Mouse (Mus musculus): ENCODE data around the gene Bglap. TPM values are rescaled to one million over a fixed set of nuclear protein-coding genes. Genes with fewer than 3 reads are reported as not detected.

Bglap gene
- total RNA-seq (2023): not detected

DNA sequence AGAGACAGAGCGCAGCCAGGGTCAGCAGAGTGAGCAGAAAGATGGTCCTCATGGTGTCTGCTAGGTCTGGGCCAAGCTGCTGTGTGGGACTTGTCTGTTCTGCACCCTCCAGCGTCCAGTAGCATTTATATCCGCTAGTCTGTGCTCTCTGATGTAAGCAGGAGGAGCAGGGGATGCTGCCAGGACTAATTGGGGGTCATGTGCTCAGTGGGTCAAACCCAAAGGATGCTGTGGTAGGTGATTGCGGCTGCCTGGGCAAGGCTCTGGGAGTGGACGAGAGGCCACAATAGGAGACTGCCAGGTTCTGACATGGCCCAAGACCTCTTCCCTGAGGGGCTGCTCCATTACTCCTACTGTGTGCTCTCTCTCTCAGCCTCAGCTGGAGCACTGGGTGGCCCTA, at the start of gene Bglap:
Gene Bglap, minus strand, starts transcription at position 101 of the 400 bp plus-strand sequence.

GRCm38 (mm10) chr3:88424605-88425329, 40.5 kb upstream of the Bglap start, which contains the start of gene Slc25a44:
Gene Slc25a44 (minus strand): TSS chr3:88425139.

GRCm38 (mm10) chr3:88409741-88410644, 25.7 kb upstream of the Bglap start, which contains the start of gene Pmf1:
Gene Pmf1 (minus strand): TSS chr3:88410331.

DNA sequence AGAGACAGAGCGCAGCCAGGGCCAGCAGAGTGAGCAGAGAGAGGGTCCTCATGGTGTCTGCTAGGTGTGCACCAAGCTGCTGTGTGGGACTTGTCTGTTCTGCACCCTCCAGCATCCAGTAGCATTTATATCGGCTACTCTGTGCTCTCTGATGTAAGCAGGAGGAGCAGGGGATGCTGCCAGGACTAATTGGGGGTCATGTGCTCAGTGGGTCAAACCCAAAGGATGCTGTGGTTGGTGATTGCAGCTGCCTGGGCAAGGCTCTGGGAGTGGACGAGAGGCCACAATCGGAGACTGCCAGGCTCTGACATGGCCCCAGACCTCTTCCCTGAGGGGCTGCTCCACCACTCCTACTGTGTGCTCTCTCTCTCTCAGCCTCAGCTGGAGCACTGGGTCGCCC, 5.7 kb downstream of the Bglap start, which contains the start of gene Bglap2:
Gene Bglap2, minus strand, starts transcription at position 101 of the 400 bp plus-strand sequence.

GRCm38 (mm10) chr3:88372643-88373042, 11.6 kb downstream of the Bglap start, which contains the start of gene Bglap3:
Gene Bglap3 (minus strand): TSS chr3:88372743.

GRCm38 (mm10) chr3:88364337-88364736, 19.9 kb downstream of the Bglap start, which contains the start of gene Paqr6:
Gene Paqr6 (plus strand): TSS chr3:88364584.

DNA sequence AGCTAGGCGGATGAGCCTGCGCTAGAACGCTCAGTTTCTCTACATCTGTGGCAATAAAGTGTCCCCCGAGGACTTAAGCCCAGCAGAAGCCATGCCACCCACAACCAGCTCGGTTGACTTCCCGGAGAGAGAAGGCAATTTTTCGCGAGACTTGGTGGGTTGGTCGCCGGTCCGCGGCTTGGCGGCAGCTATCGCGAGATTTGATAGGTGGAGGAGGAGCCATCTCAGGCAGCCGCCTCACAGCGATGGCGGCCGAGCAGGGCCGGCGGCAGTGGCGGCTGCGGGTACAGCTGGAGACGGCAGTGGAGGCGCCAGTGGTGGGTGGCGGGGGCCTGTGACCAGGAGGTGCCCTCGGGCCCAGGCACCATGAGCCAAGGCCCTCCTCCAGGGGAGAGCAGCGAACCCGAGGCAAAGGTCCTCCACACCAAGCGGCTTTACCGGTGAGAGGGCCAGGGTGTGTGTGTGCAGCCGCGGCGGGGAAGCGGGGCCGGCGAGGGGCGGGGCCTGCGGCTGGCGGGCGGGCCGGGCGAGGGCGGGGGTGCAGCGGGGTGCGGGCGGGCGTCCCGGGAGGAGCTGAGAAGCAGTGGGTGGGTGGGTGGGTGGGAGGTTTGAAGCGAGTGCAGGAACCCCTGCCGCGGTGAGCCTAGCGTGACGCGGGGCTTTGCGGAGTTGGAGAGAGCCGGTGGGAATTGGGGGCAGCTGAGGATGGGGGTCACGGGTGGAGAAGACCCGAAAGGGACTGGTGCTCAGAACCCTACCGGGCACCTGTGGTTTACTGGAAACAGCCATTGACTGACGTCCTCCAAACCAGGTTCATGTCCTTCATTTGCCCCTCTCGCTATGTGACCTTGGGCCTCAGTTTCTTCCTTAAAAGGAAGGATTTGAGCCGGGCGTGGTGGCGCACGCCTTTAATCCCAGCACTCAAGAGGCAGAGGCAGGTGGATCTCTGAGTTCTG, 47.9 kb downstream of the Bglap start, which contains the start of the genes Tmem79 and Smg5:
Gene Tmem79, minus strand, starts transcription at position 91 of the 956 bp plus-strand sequence.
Gene Smg5, plus strand, starts transcription at position 203 of the 956 bp plus-strand sequence.

Other genes starting within 250 kb of the Bglap start
- gene Mef2d, start 242.1 kb downstream of the Bglap start, total RNA-seq (2023): 328 TPM
- gene Rhbg, start 129.8 kb downstream of the Bglap start, total RNA-seq (2023): not detected
- not detected for gene Gm38392, start 97.3 kb downstream of the Bglap start, total RNA-seq (2023)
- 6.6 TPM for gene Tsacc, start 87.5 kb downstream of the Bglap start, total RNA-seq (2023)
- gene Cct3, start 87.3 kb downstream of the Bglap start, total RNA-seq (2023): 189 TPM
- gene Glmp, start 59.4 kb downstream of the Bglap start, total RNA-seq (2023): 91.9 TPM
- 0.28 TPM for gene Tmem79, start 48.3 kb downstream of the Bglap start, total RNA-seq (2023)
- gene Smg5, start 48.2 kb downstream of the Bglap start, total RNA-seq (2023): 121 TPM
- gene Paqr6, start 19.9 kb downstream of the Bglap start, total RNA-seq (2023): 0.46 TPM
- not detected for gene Bglap3, start 11.7 kb downstream of the Bglap start, total RNA-seq (2023)
- gene Bglap2, start 5.8 kb downstream of the Bglap start, total RNA-seq (2023): not detected
- gene Pmf1, start 25.9 kb upstream of the Bglap start, total RNA-seq (2023): 36.7 TPM
- 14.5 TPM for gene Slc25a44, start 40.7 kb upstream of the Bglap start, total RNA-seq (2023)
- gene Sema4a, start 76.7 kb upstream of the Bglap start, total RNA-seq (2023): 112 TPM
- gene Lmna, start 125.5 kb upstream of the Bglap start, total RNA-seq (2023): 7.0 TPM
- gene Mex3a, start 147.9 kb upstream of the Bglap start, total RNA-seq (2023): 3.4 TPM
- 1.1 TPM for gene Rab25, start 163.8 kb upstream of the Bglap start, total RNA-seq (2023)
- gene Lamtor2, start 168.6 kb upstream of the Bglap start, total RNA-seq (2023): 68.6 TPM
- 47.2 TPM for gene Ubqln4, start 169.3 kb upstream of the Bglap start, total RNA-seq (2023)
- 59.0 TPM for gene Ssr2, start 191.4 kb upstream of the Bglap start, total RNA-seq (2023)
- gene Arhgef2, start 221.5 kb upstream of the Bglap start, total RNA-seq (2023): 198 TPM